Mouse (Mus musculus): ENCODE measurements at regions not wholly inside any gene's neighbourhood (a gene's known extent, or its start where the extent isn't known, plus 50 kb on each side); places are given as distances from the start of the nearest gene placed in this dataset.

DNA sequence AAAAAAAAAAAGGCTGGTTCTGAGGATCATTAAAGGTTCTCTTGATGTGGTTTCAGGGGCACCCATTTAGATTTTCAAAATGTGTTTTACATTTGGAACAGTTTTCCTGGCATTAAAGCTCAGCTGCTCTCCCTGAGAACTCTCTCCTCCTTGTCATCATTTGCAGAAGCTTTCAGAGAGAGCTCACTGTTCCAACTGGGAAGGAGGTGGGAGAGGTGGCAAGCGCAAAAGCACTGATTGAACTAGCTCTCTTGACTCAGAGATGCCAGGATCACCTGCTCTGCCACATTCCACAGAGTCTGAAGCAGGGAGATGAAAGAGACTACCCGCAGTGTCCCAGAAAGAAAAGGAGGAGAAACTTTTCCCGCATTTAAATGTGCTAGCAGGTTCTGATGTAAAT, 220.5 kb upstream of the Gbe1 start:
- no peak for DNase-seq (ENCODE audit: low read depth, low spot score)

DNA sequence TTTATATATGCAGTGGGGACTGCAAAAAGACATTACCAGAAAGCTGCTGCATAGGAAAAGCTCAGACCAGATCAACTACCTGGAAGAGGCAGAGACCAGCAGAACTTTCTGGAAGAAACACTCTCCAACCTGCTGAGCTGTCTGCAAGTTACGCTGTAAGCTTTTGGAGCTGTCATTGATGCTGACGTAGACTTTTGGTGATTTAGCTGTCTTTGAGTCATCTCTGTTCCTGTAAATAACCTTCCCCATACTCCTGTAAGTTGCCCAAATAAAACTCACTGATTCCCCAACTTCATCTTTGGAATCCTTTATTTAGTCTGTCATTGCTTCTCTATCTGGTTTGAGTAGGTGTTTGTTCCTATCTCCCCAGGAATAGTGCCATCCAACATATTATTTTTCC, 218.5 kb upstream of the Gbe1 start:
- no peak for DNase-seq (ENCODE audit: low read depth, low spot score)

DNA sequence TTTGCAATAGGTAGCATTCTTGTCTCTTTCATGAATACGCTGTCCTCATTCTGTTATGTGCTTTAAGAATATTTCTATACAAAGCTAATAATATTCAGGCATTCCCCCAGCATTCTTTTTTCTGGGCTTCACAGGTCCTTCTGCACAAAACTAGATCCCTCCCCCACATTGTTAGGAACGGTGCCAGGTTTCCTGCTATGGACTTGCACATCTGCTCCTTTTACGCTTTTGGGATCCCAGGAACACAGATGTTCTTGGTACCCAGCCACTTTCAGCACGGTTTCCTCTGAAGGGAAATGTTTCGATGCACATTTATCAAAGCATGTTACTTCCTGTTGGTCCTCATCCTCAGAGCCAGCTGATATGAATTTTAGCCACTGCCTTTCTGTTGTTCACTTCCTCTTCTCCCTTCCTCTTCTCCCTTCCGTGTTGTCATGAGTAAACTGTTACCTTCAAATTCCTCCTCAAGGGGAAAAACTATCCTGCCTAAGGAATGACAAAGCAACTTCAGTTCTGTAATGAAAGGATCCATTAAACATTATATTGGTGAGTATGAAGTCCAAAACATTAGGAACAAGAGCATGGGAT, 209.9 kb upstream of the Gbe1 start:
- DNase-seq (ENCODE audit: low read depth, low spot score) = no peak

DNA sequence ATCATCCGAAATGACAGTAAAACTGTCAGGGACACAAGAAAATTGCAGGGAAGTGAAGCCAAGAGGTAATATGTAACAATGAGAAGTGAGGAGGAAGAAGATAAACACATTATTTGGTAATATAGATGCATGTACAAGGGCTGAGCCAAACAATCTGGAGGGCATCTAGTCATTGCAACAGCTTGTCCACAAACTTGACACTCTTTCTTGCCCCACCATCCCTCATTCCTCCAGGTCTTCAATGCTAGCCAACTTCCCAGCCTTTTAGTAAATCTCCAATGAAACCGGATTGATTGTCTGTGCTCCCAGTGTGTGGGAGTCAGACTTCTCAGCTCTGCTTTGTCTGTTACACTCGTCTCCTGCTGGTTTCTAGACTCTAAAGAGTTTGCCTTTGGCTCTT, 172.3 kb upstream of the Gbe1 start:
- no peak for DNase-seq (ENCODE audit: low read depth, low spot score)

DNA sequence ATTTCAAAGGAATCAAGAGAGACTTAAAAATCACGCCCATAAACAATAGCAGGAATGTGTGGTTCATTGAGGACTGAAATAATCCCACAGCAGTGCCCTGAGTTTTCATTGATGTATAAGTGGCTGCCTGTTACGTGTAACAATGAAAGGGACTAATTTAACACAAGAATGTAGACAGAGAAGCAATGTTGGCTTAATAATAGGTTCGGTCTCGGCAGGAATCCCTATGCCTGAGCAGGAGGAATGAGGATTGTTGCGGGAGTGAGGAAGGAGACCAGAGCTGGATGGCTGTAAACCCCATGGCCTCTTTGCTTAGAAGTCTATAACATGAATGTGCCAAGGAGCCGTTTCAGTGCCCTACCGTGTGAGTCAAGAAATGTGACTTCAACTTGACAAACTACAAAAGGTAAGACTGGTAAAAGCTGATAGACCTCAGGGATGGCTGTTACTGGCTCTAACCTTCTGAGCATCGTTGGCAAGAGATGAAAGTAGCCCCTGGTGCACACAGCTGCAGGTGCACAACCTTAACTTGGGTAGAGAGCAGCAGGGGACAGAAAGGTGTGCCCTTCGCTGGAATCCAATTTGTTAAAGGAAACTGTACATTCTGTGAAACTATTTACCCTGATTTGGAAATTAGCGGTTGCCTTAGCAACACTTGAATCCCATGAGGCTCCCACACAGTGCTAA, 165.9 kb upstream of the Gbe1 start:
- DNase-seq (ENCODE audit: low read depth, low spot score) = no peak

DNA sequence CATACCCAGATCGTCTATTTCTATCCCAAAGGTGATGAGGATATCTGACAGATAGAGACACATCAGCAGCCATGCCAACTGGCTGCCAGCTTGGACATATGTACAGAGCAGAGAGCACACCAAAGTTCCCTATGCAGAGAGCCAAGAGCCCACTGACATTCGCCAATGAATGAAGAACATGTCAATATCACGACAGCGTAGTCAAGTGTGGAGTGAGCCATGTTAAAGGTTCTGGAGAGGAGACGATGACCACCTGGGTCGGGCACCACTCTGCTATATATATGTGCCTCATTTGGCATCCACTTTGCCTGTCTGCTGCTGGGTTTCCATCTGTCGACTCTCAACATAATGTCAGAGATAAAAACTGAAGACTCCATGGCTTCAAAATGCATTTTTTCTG, 159.2 kb upstream of the Gbe1 start:
- DNase-seq (ENCODE audit: low read depth, low spot score) = no peak

DNA sequence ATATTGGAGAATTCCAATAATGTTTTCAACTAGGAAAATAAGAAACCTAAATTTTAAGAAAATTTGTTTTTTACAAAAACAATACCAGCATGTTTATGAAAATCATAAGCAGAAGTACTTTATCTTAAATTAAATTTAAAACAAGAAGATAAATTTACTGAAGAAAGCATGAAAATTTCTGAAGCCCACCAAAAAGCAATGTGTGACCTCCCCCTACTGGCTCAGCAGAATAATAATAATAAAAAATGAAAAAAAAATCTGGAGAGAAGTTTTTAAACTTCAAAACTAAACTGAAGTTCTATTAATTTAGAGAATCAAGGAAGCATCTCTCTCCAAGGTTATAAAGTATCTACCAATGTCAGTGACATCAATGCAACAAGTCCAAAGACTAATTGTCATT, 153.2 kb upstream of the Gbe1 start:
- peak; percentile 13 for DNase-seq (ENCODE audit: low read depth, low spot score)

DNA sequence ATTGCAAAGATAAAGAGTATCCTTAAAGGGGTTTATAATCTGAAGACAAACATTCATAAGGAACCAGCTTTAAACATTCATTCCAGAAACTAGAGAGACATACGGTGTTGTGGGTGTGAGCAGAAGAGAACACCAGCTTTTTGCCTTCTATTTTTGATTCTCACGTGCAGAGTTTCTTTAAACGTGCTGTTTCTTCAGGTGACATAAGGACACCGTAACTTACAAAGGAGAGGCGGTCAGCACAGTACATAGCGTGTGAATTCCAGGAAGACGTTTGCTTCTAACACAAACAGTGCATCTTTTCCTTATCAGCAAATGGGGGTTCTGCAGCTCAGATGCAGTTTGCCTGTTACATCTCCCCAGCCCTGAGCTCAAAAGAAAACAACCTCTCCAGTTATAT, 138.6 kb upstream of the Gbe1 start:
- DNase-seq (ENCODE audit: low read depth, low spot score) = no peak

DNA sequence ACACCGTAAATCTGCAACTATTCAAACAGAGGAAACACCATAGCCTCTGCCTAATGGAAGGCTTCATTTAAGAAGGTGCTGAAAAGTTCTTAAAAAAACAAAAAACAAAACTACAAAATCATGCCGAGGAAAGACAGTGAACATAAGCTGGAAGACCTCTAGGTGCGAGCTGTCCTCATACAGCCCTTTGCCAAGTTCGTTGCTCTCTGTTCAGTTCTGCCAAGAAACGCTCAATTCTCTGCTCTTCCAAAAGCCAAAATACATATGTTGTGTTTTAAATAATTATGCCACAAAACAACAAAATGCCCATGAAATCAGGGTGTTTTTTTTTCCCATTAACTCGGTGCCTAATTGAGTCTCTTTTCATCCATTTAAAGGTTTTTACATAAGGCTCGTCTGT, 134.8 kb upstream of the Gbe1 start:
- no peak for DNase-seq (ENCODE audit: low read depth, low spot score)

DNA sequence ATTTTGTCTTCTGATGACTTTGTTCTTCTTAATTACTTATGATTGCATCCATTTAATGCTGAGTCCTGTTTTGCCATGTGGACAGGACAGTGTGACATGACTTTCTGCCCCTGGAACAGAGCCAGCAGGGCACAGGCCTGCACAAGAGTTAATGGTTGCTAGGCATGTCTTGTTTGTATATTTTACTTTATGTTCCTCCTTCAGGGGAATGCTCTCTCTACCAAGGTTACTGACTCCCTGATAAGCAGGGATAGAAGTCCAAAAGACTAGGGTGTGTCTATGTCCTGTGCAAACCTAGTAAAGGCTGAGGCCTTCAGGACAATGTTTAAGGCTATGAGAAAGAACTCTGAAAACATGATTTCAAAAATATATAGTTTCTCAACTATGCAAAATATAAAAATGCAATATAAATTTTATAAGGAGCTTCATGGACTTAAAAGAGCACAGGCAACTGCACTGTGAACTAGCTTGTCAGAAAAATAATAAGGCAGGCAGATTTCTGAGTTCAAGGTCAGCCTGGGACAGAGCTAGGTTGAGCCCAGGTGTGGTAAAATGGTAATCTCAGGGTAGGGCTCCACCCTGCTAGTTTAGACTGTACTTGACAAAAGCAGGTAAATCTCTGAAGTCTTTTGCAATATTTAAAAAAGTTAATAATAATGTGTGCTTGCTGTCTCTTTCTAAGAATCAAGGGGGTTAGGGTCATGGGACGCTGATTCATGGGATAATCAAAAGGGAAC, 99.7 kb upstream of the Gbe1 start:
- DNase-seq (ENCODE audit: low read depth, low spot score) = no peak

DNA sequence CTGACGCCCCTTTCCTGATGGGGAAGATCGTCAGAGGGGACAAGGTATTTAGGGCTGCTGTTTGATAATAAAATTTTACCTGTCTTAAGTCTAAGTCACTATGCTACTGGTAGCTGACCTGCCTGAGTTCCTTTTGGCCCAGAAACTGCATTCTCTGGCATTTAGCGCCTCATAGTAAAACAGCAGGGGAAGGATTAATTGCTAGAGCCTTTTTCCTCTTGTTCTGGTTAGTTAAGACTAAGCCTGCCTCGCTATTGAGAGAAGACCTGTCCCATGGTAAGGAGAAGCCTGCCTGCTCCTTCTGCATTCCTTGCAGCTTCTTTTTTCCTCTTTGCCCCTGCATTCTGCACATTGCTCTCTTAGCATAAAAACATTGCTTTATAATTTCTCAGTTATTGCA, 98.9 kb upstream of the Gbe1 start:
- DNase-seq (ENCODE audit: low read depth, low spot score) = no peak

DNA sequence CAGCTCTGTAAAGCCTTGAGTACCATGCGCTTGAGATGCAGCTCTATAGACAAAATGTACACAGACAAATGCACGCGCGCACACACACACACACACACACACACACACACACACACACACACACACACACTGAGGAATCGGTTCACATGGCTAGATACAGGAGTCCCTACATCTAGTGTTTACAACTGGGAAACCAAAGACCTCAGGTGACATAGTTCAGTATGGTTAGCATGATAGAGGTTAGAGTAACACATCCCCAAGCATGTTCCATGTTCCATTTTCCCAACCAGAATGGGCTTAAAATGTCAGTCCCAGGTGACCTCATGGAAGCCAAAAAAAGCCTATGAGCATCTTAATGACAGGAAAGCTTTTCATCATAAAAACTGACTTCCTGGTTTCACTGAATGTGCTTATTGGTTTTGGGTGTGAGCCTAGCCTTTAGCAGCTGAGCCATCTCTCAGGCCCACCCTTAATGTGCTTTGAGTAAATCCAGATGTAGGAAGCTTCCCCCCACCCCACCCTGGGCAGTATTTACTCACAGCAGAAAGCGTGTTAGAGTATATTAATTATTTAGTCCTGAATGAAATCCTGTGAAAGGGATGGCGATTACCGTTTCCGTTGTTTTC, 86.0 kb upstream of the Gbe1 start:
- DNase-seq (ENCODE audit: low read depth, low spot score) = no peak

DNA sequence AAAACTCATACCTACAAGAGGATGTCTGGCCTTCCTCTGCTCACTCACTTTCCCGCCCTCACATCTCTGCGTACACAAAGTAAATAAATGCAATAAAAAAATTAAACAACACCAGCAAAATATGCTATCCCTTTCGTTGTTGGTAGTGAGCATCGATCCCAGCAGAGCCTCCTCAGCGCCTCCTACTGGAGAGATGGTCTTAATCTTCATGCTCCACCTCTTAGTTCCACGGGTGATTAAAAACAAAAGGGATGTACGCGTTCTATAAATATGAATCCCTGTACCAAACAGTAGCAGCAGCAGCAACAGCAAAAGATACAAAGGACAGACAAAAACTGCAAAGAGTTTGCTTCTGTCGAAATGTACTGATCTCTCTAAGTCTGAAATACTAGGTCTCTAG, 81.0 kb upstream of the Gbe1 start:
- DNase-seq (ENCODE audit: low read depth, low spot score) = no peak

DNA sequence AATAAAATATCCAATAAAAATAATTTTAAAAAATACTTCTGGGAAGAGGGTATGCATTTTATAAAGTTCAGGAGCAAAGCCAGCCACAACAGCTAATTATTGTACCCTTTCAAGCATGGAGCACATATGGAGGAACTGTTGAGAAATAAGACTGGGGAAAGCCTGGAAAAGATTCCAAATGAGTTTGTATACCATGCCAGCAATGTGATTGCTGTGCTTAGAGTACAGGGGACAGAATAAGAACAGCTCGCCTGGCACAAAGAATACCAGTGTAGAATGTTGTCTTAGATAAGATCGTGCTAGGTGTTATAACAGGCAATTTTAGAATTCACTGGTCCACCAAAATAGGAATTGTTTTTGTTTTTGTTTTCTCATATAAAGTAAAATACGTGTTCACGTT, 78.6 kb upstream of the Gbe1 start:
- no peak for DNase-seq (ENCODE audit: low read depth, low spot score)

DNA sequence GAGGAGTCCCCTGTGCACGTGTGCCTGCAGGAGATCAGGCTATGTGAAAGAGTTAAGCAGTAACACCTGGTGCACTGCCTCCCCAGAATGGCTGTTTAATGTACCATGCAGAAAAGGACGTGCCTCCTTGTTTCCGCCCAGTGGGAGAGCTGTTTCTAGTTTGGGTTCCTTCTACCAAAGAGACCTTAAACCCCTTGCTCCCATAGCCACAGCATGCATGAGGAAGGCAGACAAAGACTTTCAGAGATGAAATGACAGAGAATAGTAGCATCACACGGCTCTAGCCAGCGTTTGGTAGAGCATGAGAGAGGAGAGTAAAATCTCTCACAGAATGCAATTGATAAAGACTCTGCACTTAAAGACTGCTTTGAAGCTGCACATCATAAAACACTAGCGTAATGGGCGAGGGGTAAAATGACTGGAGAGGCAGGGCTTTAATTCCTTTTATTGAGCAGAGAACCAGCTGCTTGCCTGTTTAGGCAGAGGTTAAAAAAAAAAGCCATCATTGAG, 74.3 kb upstream of the Gbe1 start:
- DNase-seq (ENCODE audit: low read depth, low spot score) = no peak

DNA sequence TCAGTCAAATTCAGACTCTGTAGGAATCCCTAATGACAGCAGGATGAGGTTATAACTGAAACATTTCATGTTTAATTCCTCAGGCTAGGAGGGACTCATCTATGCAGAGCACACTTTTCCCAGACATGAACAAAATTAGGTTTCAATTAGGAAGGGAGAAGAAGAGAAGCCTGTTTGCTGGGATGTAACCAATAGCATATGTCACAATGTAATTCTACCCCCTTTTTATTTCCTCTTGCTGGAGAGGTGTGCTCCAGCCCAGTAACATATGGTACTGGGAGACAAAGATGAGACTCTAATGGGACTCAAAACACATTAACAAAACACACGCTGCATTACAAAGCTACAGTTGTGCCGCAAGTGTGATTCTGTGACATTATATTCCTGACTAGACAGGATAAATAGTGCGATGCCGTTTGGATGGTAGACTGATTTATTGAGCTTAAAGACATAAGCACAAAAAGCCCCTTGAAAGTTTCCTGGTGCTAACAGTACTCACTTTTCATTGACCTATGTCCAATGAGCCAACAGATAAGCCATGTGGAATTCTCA, 69.5 kb upstream of the Gbe1 start:
- no peak for DNase-seq (ENCODE audit: low read depth, low spot score)

DNA sequence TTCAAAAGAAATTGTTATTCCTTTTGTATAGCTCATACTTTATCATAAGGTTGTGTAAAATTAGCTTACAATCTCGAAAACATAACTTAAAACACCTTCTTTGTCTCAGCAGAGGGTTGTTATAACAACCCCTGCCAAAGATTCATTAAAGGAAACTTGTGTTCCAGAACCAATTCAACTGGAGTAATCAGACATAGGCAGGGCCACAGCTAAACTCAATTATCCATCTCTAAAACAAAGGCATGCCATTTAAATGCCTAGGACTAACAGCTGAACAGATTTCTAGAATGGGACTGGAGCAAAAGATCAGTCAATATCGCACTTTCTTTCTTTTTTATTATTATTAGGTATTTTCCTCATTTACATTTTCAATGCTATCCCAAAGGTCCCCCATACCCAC, 68.8 kb upstream of the Gbe1 start:
- DNase-seq (ENCODE audit: low read depth, low spot score) = no peak

DNA sequence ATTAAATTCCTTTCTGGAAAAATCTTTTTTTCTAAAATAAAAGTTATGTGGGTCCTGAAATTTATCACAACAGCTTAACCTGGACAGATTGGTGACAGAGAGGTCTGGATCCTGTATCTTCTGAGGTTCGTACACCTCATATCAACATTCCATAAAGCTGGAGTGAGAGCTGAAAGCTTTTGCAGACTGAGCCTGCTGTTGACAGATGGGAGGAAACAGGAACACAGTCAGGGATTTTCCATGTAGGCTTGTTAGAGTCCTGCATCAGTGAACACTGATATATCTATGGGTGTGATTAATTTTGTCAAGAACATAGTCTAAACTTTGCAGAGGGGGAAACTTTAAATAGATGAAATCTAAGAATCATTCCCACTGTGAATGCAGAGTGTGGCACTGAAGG, 54.4 kb upstream of the Gbe1 start:
- no peak for DNase-seq (ENCODE audit: low read depth, low spot score)

DNA sequence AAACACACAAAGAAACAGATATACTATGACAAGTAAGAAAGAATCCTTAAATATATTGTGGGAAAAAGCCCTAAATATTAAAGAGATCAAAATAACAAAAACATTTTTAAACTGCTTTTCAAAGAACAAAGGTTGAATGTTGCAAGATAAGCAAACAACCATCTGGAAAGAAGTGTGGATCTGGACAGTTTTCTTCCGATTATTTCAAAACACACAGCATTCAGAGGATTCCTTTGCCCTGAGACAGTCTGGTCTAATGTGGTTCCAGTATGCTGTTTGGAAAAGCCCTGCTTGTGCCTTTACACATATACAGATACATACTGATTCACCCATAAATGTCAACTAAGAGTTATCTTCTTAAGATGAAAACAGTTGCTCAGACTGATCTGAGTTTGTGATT, 53.6 kb upstream of the Gbe1 start:
- DNase-seq (ENCODE audit: low read depth, low spot score) = no peak
